Comparison of ENCODE assay signal across 8 mouse cellular contexts in genomic region chr19:6993011-6993770, GRCm38 (mm10). TPM values are rescaled to one million over a fixed set of nuclear protein-coding genes. Genes with fewer than 3 reads are reported as not detected.
DNase-seq lines count a peak whose midpoint lies in the region; ATAC-seq and TF ChIP-seq lines count a peak whose summit lies in the region.

No protein-coding gene starts in this region.

- H3K4me3 ChIP-seq in C2C12 (ENCODE audit: insufficient read depth, poor library complexity, severe bottlenecking) = peak overlapping the region; percentile 25
- peak overlapping the region; percentile 56 for H3K4me3 ChIP-seq in forebrain, embryonic 12.5 days (replicated peaks)
- peak overlapping the region; percentile 65 to 82 for H3K4me3 ChIP-seq in liver, embryonic 14.5 days (ENCODE audit: insufficient read depth in 1 of 2, low read depth in 2 of 2, low read length in 2 of 2)

- H3K9ac ChIP-seq in forebrain, embryonic 12.5 days = peak overlapping the region; percentile 65
- H3K9ac ChIP-seq in liver, embryonic 14.5 days (replicated peaks) = peak overlapping the region; percentile 78

- peak overlapping the region; percentile 66 for H3ac ChIP-seq in C2C12 (ENCODE audit: control insufficient read depth, insufficient read length, low read depth)

- TF ChIP-seq EP300 in liver, embryonic 14.5 days (IDR thresholded peaks at IDR 0.05; ENCODE audit: low read depth) = no peak

- no peak for ATAC-seq in forebrain, embryonic 12.5 days (ENCODE audit: low FRiP score)
- no peak; the same call in 1 of the 2 replicates for ATAC-seq in liver, embryonic 14.5 days (ENCODE audit: insufficient read depth)
- no peak for ATAC-seq in monocyte, adult 5-6 weeks (replicated peaks; ENCODE audit: insufficient number of reproducible peaks, low FRiP score, low TSS enrichment, poor library complexity, severe bottlenecking)

- H3K79me2 ChIP-seq in C2C12 (ENCODE audit: control insufficient read depth, insufficient read depth) = no peaks in the 10 kb centered on the region

- peak overlapping the region; percentile 95 for H3K4me2 ChIP-seq in forebrain, embryonic 12.5 days
- H3K4me2 ChIP-seq in liver, embryonic 14.5 days (ENCODE audit: low read depth) = peak overlapping the region; percentile 99

- no peaks in the 10 kb centered on the region for H3K36me3 ChIP-seq in C2C12 (ENCODE audit: control insufficient read depth, insufficient read depth)
- H3K36me3 ChIP-seq in forebrain, embryonic 12.5 days (replicated peaks) = 0 out of 2 replicates have a peak, but pooled peaks cover 4% of the 10 kb centered on the region
- peaks cover 3% of the 10 kb centered on the region; the same call in 1 of the 2 replicates for H3K36me3 ChIP-seq in liver, embryonic 14.5 days (replicated peaks; ENCODE audit: control insufficient read depth, insufficient read depth, low read depth)

- H3K27me3 ChIP-seq in C2C12 (ENCODE audit: control insufficient read depth, insufficient read depth, insufficient read length) = no peaks in the 10 kb centered on the region
- no peaks in the 10 kb centered on the region for H3K27me3 ChIP-seq in forebrain, embryonic 12.5 days
- no peaks in the 10 kb centered on the region for H3K27me3 ChIP-seq in liver, embryonic 14.5 days (ENCODE audit: control insufficient read depth, insufficient read depth, low read length)

- peaks cover 50% of the 10 kb centered on the region for H3K4me1 ChIP-seq in forebrain, embryonic 12.5 days
- H3K4me1 ChIP-seq in liver, embryonic 14.5 days (replicated peaks; ENCODE audit: control insufficient read depth in 2 of 2, insufficient read depth in 2 of 2, low read length in 1 of 2) = peaks cover 18 to 22% of the 10 kb centered on the region in 2 experiments

- DNase-seq in cerebellum, adult 9-10 months = peak; percentile 48
- DNase-seq in cerebellum, postnatal 25 days = no peak
- no peak for DNase-seq in liver, embryonic 14.5 days (ENCODE audit: low read depth in 3 of 3, low spot score in 3 of 3)
- no peak for DNase-seq in urinary bladder, postnatal 36 days (ENCODE audit: low spot score in 2 of 2)
- no peak for DNase-seq in frontal cortex, postnatal 14 days (ENCODE audit: low spot score in 2 of 2)

- no peak for TF ChIP-seq CTCF in C2C12 (IDR thresholded peaks at IDR 0.05; ENCODE audit: control insufficient read depth, insufficient read depth, insufficient read length)
- TF ChIP-seq CTCF in liver, embryonic 14.5 days (IDR thresholded peaks at IDR 0.05; ENCODE audit: low read depth) = no peak

- H3K27ac ChIP-seq in forebrain, embryonic 12.5 days = peak overlapping the region; percentile 65; the same call in 1 of the 2 replicates
- peak overlapping the region; percentile 63 for H3K27ac ChIP-seq in liver, embryonic 14.5 days

- H3K79me3 ChIP-seq in C2C12 (ENCODE audit: low read depth) = no peaks in the 10 kb centered on the region

- 59% methylated on average over 14 of the region's 14 CpGs for WGBS in forebrain, embryonic 12.5 days
- 64% methylated on average over 14 of the region's 14 CpGs for whole genome bisulfite sequencing in liver, embryonic 14.5 days (ENCODE audit: insufficient replicate concordance)

- no peaks in the 10 kb centered on the region for H3K9me3 ChIP-seq in forebrain, embryonic 12.5 days
- no peaks in the 10 kb centered on the region for H3K9me3 ChIP-seq in liver, embryonic 14.5 days (ENCODE audit: control insufficient read depth, low read length)

TF ChIP-seq in C2C12, 6 proteins besides CTCF, POLR2A, EP300 and RAD21:
- TF ChIP-seq FOSL1 (IDR thresholded peaks at IDR 0.05; ENCODE audit: insufficient read depth, low read length, poor library complexity, severe bottlenecking) (no peak), MAX (IDR thresholded peaks at IDR 0.05) (no peak), USF1 (IDR thresholded peaks at IDR 0.05; ENCODE audit: low read depth) (no peak), CEBPB (IDR thresholded peaks at IDR 0.05; ENCODE audit: low read depth) (no peak), MYOD1 (IDR thresholded peaks at IDR 0.05; ENCODE audit: control insufficient read depth, insufficient read length, low read depth) (no peak), MYOG (IDR thresholded peaks at IDR 0.05; ENCODE audit: control insufficient read depth, extremely low read depth, insufficient read length) (no peak)

RNA-seq across cellular contexts. Expression of gene Dnajc4, which starts 0.8 kb away (rescaled TPM):
- polyA plus RNA-seq in C2C12 (2012; fragmentation: generic; extraction: Trizol) = 12.2 TPM
- polyA plus RNA-seq in forebrain, embryonic 12.5 days (2016; fragmentation: Nextera tagmentation; extraction: Ambion mirVana) = 15.0 and 18.8 TPM in 2 replicates
- 7.8 and 8.6 TPM in 2 replicates for polyA plus RNA-seq in liver, embryonic 14.5 days (2012; rRNA removed)
- polyA plus RNA-seq in liver, embryonic 14.5 days (2014; fragmentation: Nextera tagmentation; extraction: Ambion mirVana) = 10.0 and 10.5 TPM in 2 replicates
- 20.1 to 34.0 TPM (median 27.0 TPM) in 3 replicates for total RNA-seq in monocyte, adult 5-6 weeks (2017)

RNA-seq across cellular contexts. Expression of gene Nudt22, which starts 2.7 kb away (rescaled TPM):
- 18.2 TPM for polyA plus RNA-seq in C2C12 (2012; fragmentation: generic; extraction: Trizol)
- 13.6 and 16.2 TPM in 2 replicates for polyA plus RNA-seq in forebrain, embryonic 12.5 days (2016; fragmentation: Nextera tagmentation; extraction: Ambion mirVana)
- polyA plus RNA-seq in liver, embryonic 14.5 days (2012; rRNA removed) = 6.8 and 7.1 TPM in 2 replicates
- 9.7 and 10.9 TPM in 2 replicates for polyA plus RNA-seq in liver, embryonic 14.5 days (2014; fragmentation: Nextera tagmentation; extraction: Ambion mirVana)
- total RNA-seq in monocyte, adult 5-6 weeks (2017) = 8.8 to 12.2 TPM (median 9.7 TPM) in 3 replicates

RNA-seq across cellular contexts. Expression of gene Trpt1, which starts 2.7 kb away (rescaled TPM):
- polyA plus RNA-seq in C2C12 (2012; fragmentation: generic; extraction: Trizol) = 4.7 TPM
- polyA plus RNA-seq in forebrain, embryonic 12.5 days (2016; fragmentation: Nextera tagmentation; extraction: Ambion mirVana) = 11.9 and 13.8 TPM in 2 replicates
- 1.8 and 1.9 TPM in 2 replicates for polyA plus RNA-seq in liver, embryonic 14.5 days (2012; rRNA removed)
- polyA plus RNA-seq in liver, embryonic 14.5 days (2014; fragmentation: Nextera tagmentation; extraction: Ambion mirVana) = 1.7 and 2.0 TPM in 2 replicates
- total RNA-seq in monocyte, adult 5-6 weeks (2017) = 2.5 to 5.0 TPM (median 3.0 TPM) in 3 replicates

RNA-seq across cellular contexts. Expression of gene Vegfb, which starts 5.7 kb away (rescaled TPM):
- 37.7 TPM for polyA plus RNA-seq in C2C12 (2012; fragmentation: generic; extraction: Trizol)
- polyA plus RNA-seq in forebrain, embryonic 12.5 days (2016; fragmentation: Nextera tagmentation; extraction: Ambion mirVana) = 40.0 and 42.1 TPM in 2 replicates
- polyA plus RNA-seq in liver, embryonic 14.5 days (2012; rRNA removed) = 7.6 and 8.0 TPM in 2 replicates
- 9.5 and 10.2 TPM in 2 replicates for polyA plus RNA-seq in liver, embryonic 14.5 days (2014; fragmentation: Nextera tagmentation; extraction: Ambion mirVana)
- total RNA-seq in monocyte, adult 5-6 weeks (2017) = 0.43 to 3.0 TPM (median 1.8 TPM) in 3 replicates

RNA-seq across cellular contexts. Expression of gene Fkbp2, which starts 12.9 kb away (rescaled TPM):
- polyA plus RNA-seq in C2C12 (2012; fragmentation: generic; extraction: Trizol) = 148 TPM
- 76.9 and 79.8 TPM in 2 replicates for polyA plus RNA-seq in forebrain, embryonic 12.5 days (2016; fragmentation: Nextera tagmentation; extraction: Ambion mirVana)
- 31.7 and 46.1 TPM in 2 replicates for polyA plus RNA-seq in liver, embryonic 14.5 days (2012; rRNA removed)
- polyA plus RNA-seq in liver, embryonic 14.5 days (2014; fragmentation: Nextera tagmentation; extraction: Ambion mirVana) = 65.7 and 67.1 TPM in 2 replicates
- total RNA-seq in monocyte, adult 5-6 weeks (2017) = 62.9 to 104 TPM (median 63.6 TPM) in 3 replicates
